Mouse (Mus musculus) forebrain, embryonic 12.5 days (tissue): ENCODE measurements around the gene Endod1. TPM values are rescaled to one million over a fixed set of nuclear protein-coding genes. Genes with fewer than 3 reads are reported as not detected.

ENCODE experiments used
- ATAC-seq: fragments of 200-750 bp; cut with Nextera tagmentation; 2 replicates; pipeline ENCODE4 v1.8.0; 2017; ENCODE audit warnings: moderate TSS enrichment; ENCODE audit not compliant: low FRiP score
- H3K27ac ChIP-seq: fragments of 300-500 bp; sonication (generic); 2 replicates; pipeline ENCODE4 v1.5.1; 2016; ENCODE audit warnings: mild to moderate bottlenecking
- H3K27me3 ChIP-seq: fragments of 300-500 bp; sonication (generic); 2 replicates; pipeline ENCODE4 v1.6.1; 2016; ENCODE audit warnings: mild to moderate bottlenecking
- H3K36me3 ChIP-seq: fragments of 300-500 bp; sonication (generic); replicated peaks from 2 replicates; pipeline ENCODE4 v1.6.1; 2016; ENCODE audit warnings: mild to moderate bottlenecking
- H3K4me1 ChIP-seq: fragments of 300-500 bp; sonication (generic); 2 replicates; pipeline ENCODE4 v1.6.1; 2016
- H3K4me2 ChIP-seq: fragments of 300-500 bp; sonication (generic); 2 replicates; pipeline ENCODE4 v1.6.1; 2016; ENCODE audit warnings: mild to moderate bottlenecking, moderate library complexity
- H3K4me3 ChIP-seq: fragments of 300-500 bp; sonication (generic); replicated peaks from 2 replicates; pipeline ENCODE4 v1.5.1; 2016; ENCODE audit warnings: mild to moderate bottlenecking
- H3K9ac ChIP-seq: fragments of 300-500 bp; sonication (generic); 2 replicates; pipeline ENCODE4 v1.6.1; 2016; ENCODE audit warnings: mild to moderate bottlenecking
- H3K9me3 ChIP-seq: fragments of 300-500 bp; sonication (generic); 2 replicates; pipeline ENCODE4 v1.6.1; 2016
- WGBS: fragments of 180-500 bp; shearing (Covaris S2); methylation state at CpG from one replicate; pipeline ENCODE4 v1.1.7; 2016; 5-methylcytosine and 5-hydroxymethylcytosine counted together
- polyA plus RNA-seq: library from polyadenylated mRNA; unstranded; fragments of >200 nt; fragmentation: Nextera tagmentation; extraction: Ambion mirVana; gene quantifications from 2 replicates; pipeline ENCODE4 v1.2.1, GENCODE M21; 2016

The Endod1 gene
- polyA plus RNA-seq, 1 experiment from 2014 or later: 6.9 TPM

- Histone ChIP-seq H3K9me3 (no peaks in the 10 kb centered on the region), H3K36me3 (no peaks in the 10 kb centered on the region), H3K27me3 (peaks cover 10% of the 10 kb centered on the region), H3K27ac (no peak overlapping the region), H3K4me2 (no peak overlapping the region), H3K9ac (no peak overlapping the region), H3K4me3 (no peak overlapping the region), H3K4me1 (peaks cover 7% of the 10 kb centered on the region)
- WGBS: 89% methylated on average over 4 of the region's 4 CpGs
- no peak for ATAC-seq
Observed at GRCm38 (mm10) chr9:14376149-14376548, 5.2 kb downstream of the Endod1 start.

GRCm38 (mm10) chr9:14372440-14372839 lies 8.9 kb downstream of the Endod1 start:
- Histone ChIP-seq H3K27ac (no peak overlapping the region), H3K36me3 (no peaks in the 10 kb centered on the region), H3K27me3 (no peaks in the 10 kb centered on the region), H3K4me3 (no peak overlapping the region), H3K4me1 (no peaks in the 10 kb centered on the region), H3K9ac (no peak overlapping the region), H3K9me3 (no peaks in the 10 kb centered on the region), H3K4me2 (no peak overlapping the region)
- no peak for ATAC-seq

- Histone ChIP-seq H3K4me3 (no peak overlapping the region), H3K9ac (no peak overlapping the region), H3K4me2 (no peak overlapping the region), H3K9me3 (no peaks in the 10 kb centered on the region), H3K27ac (no peak overlapping the region), H3K4me1 (no peaks in the 10 kb centered on the region), H3K27me3 (no peaks in the 10 kb centered on the region), H3K36me3 (no peaks in the 10 kb centered on the region)
- no peak for ATAC-seq
Observed at GRCm38 (mm10) chr9:14369271-14369670, 12.0 kb downstream of the Endod1 start.

GRCm38 (mm10) chr9:14367850-14368249 lies 13.5 kb downstream of the Endod1 start:
- H3K9me3 ChIP-seq: no peaks in the 10 kb centered on the region
- no peak overlapping the region for H3K4me3 ChIP-seq
- H3K9ac ChIP-seq: no peak overlapping the region
- no peak overlapping the region for H3K4me2 ChIP-seq
- ATAC-seq: no peak
- no peaks in the 10 kb centered on the region for H3K4me1 ChIP-seq
- 91% methylated on average over 4 of the region's 4 CpGs for WGBS
- H3K27me3 ChIP-seq: no peaks in the 10 kb centered on the region
- H3K27ac ChIP-seq: no peak overlapping the region
- H3K36me3 ChIP-seq: no peaks in the 10 kb centered on the region

GRCm38 (mm10) chr9:14365481-14366125 lies 15.7 kb downstream of the Endod1 start:
- H3K27ac ChIP-seq: no peak overlapping the region
- H3K4me3 ChIP-seq: no peak overlapping the region
- no peak for ATAC-seq
- H3K9ac ChIP-seq: no peak overlapping the region
- 60% methylated on average over 4 of the region's 4 CpGs for WGBS
- H3K36me3 ChIP-seq: no peaks in the 10 kb centered on the region
- no peak overlapping the region for H3K4me2 ChIP-seq
- no peaks in the 10 kb centered on the region for H3K27me3 ChIP-seq
- H3K4me1 ChIP-seq: no peaks in the 10 kb centered on the region
- H3K9me3 ChIP-seq: no peaks in the 10 kb centered on the region

- H3K9me3 ChIP-seq: no peaks in the 10 kb centered on the region
- H3K4me1 ChIP-seq: no peaks in the 10 kb centered on the region
- no peak overlapping the region for H3K4me2 ChIP-seq
- no peak overlapping the region for H3K4me3 ChIP-seq
- no peak overlapping the region for H3K9ac ChIP-seq
- no peak overlapping the region for H3K27ac ChIP-seq
- no peaks in the 10 kb centered on the region for H3K36me3 ChIP-seq
- H3K27me3 ChIP-seq: no peaks in the 10 kb centered on the region
- WGBS: 96% methylated on average over 9 of the region's 9 CpGs
- ATAC-seq: no peak
Observed at GRCm38 (mm10) chr9:14364719-14365118, 16.6 kb downstream of the Endod1 start.

- Histone ChIP-seq H3K4me1 (no peaks in the 10 kb centered on the region), H3K36me3 (no peaks in the 10 kb centered on the region), H3K27ac (no peak overlapping the region), H3K4me3 (no peak overlapping the region), H3K27me3 (no peaks in the 10 kb centered on the region), H3K9me3 (no peaks in the 10 kb centered on the region), H3K4me2 (no peak overlapping the region), H3K9ac (no peak overlapping the region)
- 85% methylated on average over 6 of the region's 6 CpGs for WGBS
- peak; percentile 46; the same call in 1 of the 2 replicates for ATAC-seq
Observed at GRCm38 (mm10) chr9:14363540-14363939, 17.8 kb downstream of the Endod1 start.

- Histone ChIP-seq H3K36me3 (no peaks in the 10 kb centered on the region), H3K27ac (no peak overlapping the region), H3K9ac (no peak overlapping the region), H3K9me3 (no peaks in the 10 kb centered on the region), H3K4me3 (no peak overlapping the region), H3K4me1 (no peaks in the 10 kb centered on the region), H3K27me3 (no peaks in the 10 kb centered on the region), H3K4me2 (no peak overlapping the region)
- no peak for ATAC-seq
- 91% methylated on average over 8 of the region's 8 CpGs for WGBS
Observed at GRCm38 (mm10) chr9:14362068-14362768, 19.1 kb downstream of the Endod1 start.

- Histone ChIP-seq H3K9me3 (no peaks in the 10 kb centered on the region), H3K4me3 (no peak overlapping the region), H3K36me3 (no peaks in the 10 kb centered on the region), H3K27me3 (no peaks in the 10 kb centered on the region), H3K4me1 (0 out of 2 replicates have a peak, but pooled peaks cover 4% of the 10 kb centered on the region), H3K9ac (no peak overlapping the region), H3K4me2 (no peak overlapping the region), H3K27ac (no peak overlapping the region)
- WGBS: 89% methylated on average over 4 of the region's 4 CpGs
- ATAC-seq: no peak
Observed at GRCm38 (mm10) chr9:14357033-14357432, 24.3 kb downstream of the Endod1 start.

GRCm38 (mm10) chr9:14354852-14355251 lies 26.5 kb downstream of the Endod1 start:
- Histone ChIP-seq H3K27ac (no peak overlapping the region), H3K4me2 (no peak overlapping the region), H3K9ac (no peak overlapping the region), H3K4me3 (no peak overlapping the region), H3K36me3 (no peaks in the 10 kb centered on the region), H3K9me3 (no peaks in the 10 kb centered on the region), H3K27me3 (no peaks in the 10 kb centered on the region), H3K4me1 (0 out of 2 replicates have a peak, but pooled peaks cover 4% of the 10 kb centered on the region)
- WGBS: 56% methylated on average over 6 of the region's 6 CpGs
- ATAC-seq: no peak

GRCm38 (mm10) chr9:14352337-14352736 lies 29.0 kb downstream of the Endod1 start:
- 0 out of 2 replicates have a peak, but pooled peaks cover 4% of the 10 kb centered on the region for H3K4me1 ChIP-seq
- no peak for ATAC-seq
- H3K36me3 ChIP-seq: no peaks in the 10 kb centered on the region
- no peaks in the 10 kb centered on the region for H3K9me3 ChIP-seq
- H3K27me3 ChIP-seq: no peaks in the 10 kb centered on the region
- WGBS: 90% methylated on average over 1 of the region's 1 CpGs
- no peak overlapping the region for H3K4me2 ChIP-seq
- no peak overlapping the region for H3K9ac ChIP-seq
- H3K27ac ChIP-seq: no peak overlapping the region
- no peak overlapping the region for H3K4me3 ChIP-seq

GRCm38 (mm10) chr9:14350787-14351186 lies 30.5 kb downstream of the Endod1 start:
- Histone ChIP-seq H3K4me2 (no peak overlapping the region), H3K36me3 (no peaks in the 10 kb centered on the region), H3K4me1 (0 out of 2 replicates have a peak, but pooled peaks cover 4% of the 10 kb centered on the region), H3K4me3 (no peak overlapping the region), H3K27ac (no peak overlapping the region), H3K27me3 (no peaks in the 10 kb centered on the region), H3K9ac (no peak overlapping the region), H3K9me3 (no peaks in the 10 kb centered on the region)
- 78% methylated on average over 2 of the region's 2 CpGs for WGBS
- ATAC-seq: no peak

- Histone ChIP-seq H3K9ac (no peak overlapping the region), H3K27ac (no peak overlapping the region), H3K4me2 (no peak overlapping the region), H3K4me1 (no peaks in the 10 kb centered on the region), H3K9me3 (no peaks in the 10 kb centered on the region), H3K36me3 (no peaks in the 10 kb centered on the region), H3K27me3 (no peaks in the 10 kb centered on the region), H3K4me3 (no peak overlapping the region)
- ATAC-seq: no peak
- 87% methylated on average over 5 of the region's 5 CpGs for WGBS
Observed at GRCm38 (mm10) chr9:14349380-14349779, 31.9 kb downstream of the Endod1 start.
